Mouse (Mus musculus) heart, postnatal 0 days (tissue): Measurements from ENCODE around the gene Ssbp2.

Experiments used
- CTCF ChIP-seq: IDR thresholded peaks from 2 replicates; pipeline ENCODE4 v1.5.1; 2016; ENCODE audit warnings: antibody characterized with exemption, control low read depth, low read depth
- EP300 ChIP-seq: IDR thresholded peaks from 2 replicates; pipeline ENCODE4 v1.6.1; 2016; ENCODE audit warnings: antibody characterized with exemption, low read depth

DNA sequence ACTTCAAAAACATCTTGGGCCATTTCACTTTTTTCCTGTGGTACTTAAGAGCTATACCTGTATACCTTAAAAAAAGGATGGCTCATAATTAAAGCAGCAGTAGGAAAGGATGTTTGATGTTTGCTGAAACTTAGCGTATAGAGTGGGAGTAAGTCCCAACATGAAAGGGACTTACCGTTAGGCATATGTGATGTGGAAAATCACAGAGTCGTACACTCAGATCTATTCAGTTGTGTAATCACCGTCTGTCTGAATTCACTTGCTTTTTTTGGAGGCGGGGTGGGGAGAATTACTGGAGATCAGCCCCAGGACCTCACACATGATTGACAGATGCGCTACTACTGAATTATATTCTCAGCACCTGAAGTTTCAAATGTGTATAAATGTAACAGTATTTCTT lies 104.7 kb downstream of the Ssbp2 start:
- TF ChIP-seq CTCF (no peak), EP300 (no peak)
